Mouse (Mus musculus): ENCODE measurements around the gene Catip.
"Not testable (repeated sequence)": the region's sequence is repeated elsewhere in the genome, so short reads cannot be mapped to it uniquely, and the experiment has no call there.

Catip gene

GRCm38 (mm10) chr1:74361812-74362211 is at the start of gene Catip:
Gene Catip, plus strand, starts transcription at chr1:74362108.
- peak; percentile 65 for DNase-seq (ENCODE audit: extremely low read depth, insufficient read length, low spot score)

- peak; percentile 45 for DNase-seq (ENCODE audit: extremely low read depth, insufficient read length, low spot score)
Observed at GRCm38 (mm10) chr1:74313049-74313692, 48.7 kb upstream of the Catip start.

GRCm38 (mm10) chr1:74314796-74315195 is 47.1 kb upstream of the Catip start:
- no peak for DNase-seq (ENCODE audit: extremely low read depth, insufficient read length, low spot score)

- DNase-seq (ENCODE audit: extremely low read depth, insufficient read length, low spot score): no peak
Observed at GRCm38 (mm10) chr1:74316114-74316827, 45.6 kb upstream of the Catip start.

- no peak for DNase-seq (ENCODE audit: extremely low read depth, insufficient read length, low spot score)
Observed at GRCm38 (mm10) chr1:74318711-74319110, 43.2 kb upstream of the Catip start.

- DNase-seq (ENCODE audit: extremely low read depth, insufficient read length, low spot score): no peak
Observed at GRCm38 (mm10) chr1:74321396-74321795, 40.5 kb upstream of the Catip start.

- not testable (repeated sequence) for DNase-seq (ENCODE audit: extremely low read depth, insufficient read length, low spot score)
Observed at GRCm38 (mm10) chr1:74326916-74327315, 35.0 kb upstream of the Catip start.

- no peak for DNase-seq (ENCODE audit: extremely low read depth, insufficient read length, low spot score)
Observed at GRCm38 (mm10) chr1:74329899-74330431, 31.9 kb upstream of the Catip start.

- DNase-seq (ENCODE audit: extremely low read depth, insufficient read length, low spot score): no peak
Observed at GRCm38 (mm10) chr1:74331046-74331681, 30.7 kb upstream of the Catip start.

GRCm38 (mm10) chr1:74332241-74332763 is 29.6 kb upstream of the Catip start:
- peak; percentile 100 for DNase-seq (ENCODE audit: extremely low read depth, insufficient read length, low spot score)

GRCm38 (mm10) chr1:74332930-74333329 is 29.0 kb upstream of the Catip start:
- no peak for DNase-seq (ENCODE audit: extremely low read depth, insufficient read length, low spot score)

GRCm38 (mm10) chr1:74334607-74335006 is 27.3 kb upstream of the Catip start:
- no peak for DNase-seq (ENCODE audit: extremely low read depth, insufficient read length, low spot score)

GRCm38 (mm10) chr1:74335033-74335432 is 26.9 kb upstream of the Catip start:
- DNase-seq (ENCODE audit: extremely low read depth, insufficient read length, low spot score): no peak

GRCm38 (mm10) chr1:74335436-74336170 is 26.3 kb upstream of the Catip start:
- no peak for DNase-seq (ENCODE audit: extremely low read depth, insufficient read length, low spot score)

- no peak for DNase-seq (ENCODE audit: extremely low read depth, insufficient read length, low spot score)
Observed at GRCm38 (mm10) chr1:74337241-74337771, 24.6 kb upstream of the Catip start.

GRCm38 (mm10) chr1:74338013-74338412 is 23.9 kb upstream of the Catip start:
- DNase-seq (ENCODE audit: extremely low read depth, insufficient read length, low spot score): no peak

- no peak for DNase-seq (ENCODE audit: extremely low read depth, insufficient read length, low spot score)
Observed at GRCm38 (mm10) chr1:74338626-74339025, 23.3 kb upstream of the Catip start.

- DNase-seq (ENCODE audit: extremely low read depth, insufficient read length, low spot score): no peak
Observed at GRCm38 (mm10) chr1:74339917-74340316, 22.0 kb upstream of the Catip start.

- DNase-seq (ENCODE audit: extremely low read depth, insufficient read length, low spot score): no peak
Observed at GRCm38 (mm10) chr1:74340361-74340764, 21.5 kb upstream of the Catip start.

GRCm38 (mm10) chr1:74340992-74341391 is 20.9 kb upstream of the Catip start:
- DNase-seq (ENCODE audit: extremely low read depth, insufficient read length, low spot score): not testable (repeated sequence)

All from 3134 (cell line).